Mouse (Mus musculus): Measurements from ENCODE around the gene Csnk1d.
A peak's percentile ranks its signal among the peaks of the same experiment; 100 is the strongest.

Gene Csnk1d

DNA sequence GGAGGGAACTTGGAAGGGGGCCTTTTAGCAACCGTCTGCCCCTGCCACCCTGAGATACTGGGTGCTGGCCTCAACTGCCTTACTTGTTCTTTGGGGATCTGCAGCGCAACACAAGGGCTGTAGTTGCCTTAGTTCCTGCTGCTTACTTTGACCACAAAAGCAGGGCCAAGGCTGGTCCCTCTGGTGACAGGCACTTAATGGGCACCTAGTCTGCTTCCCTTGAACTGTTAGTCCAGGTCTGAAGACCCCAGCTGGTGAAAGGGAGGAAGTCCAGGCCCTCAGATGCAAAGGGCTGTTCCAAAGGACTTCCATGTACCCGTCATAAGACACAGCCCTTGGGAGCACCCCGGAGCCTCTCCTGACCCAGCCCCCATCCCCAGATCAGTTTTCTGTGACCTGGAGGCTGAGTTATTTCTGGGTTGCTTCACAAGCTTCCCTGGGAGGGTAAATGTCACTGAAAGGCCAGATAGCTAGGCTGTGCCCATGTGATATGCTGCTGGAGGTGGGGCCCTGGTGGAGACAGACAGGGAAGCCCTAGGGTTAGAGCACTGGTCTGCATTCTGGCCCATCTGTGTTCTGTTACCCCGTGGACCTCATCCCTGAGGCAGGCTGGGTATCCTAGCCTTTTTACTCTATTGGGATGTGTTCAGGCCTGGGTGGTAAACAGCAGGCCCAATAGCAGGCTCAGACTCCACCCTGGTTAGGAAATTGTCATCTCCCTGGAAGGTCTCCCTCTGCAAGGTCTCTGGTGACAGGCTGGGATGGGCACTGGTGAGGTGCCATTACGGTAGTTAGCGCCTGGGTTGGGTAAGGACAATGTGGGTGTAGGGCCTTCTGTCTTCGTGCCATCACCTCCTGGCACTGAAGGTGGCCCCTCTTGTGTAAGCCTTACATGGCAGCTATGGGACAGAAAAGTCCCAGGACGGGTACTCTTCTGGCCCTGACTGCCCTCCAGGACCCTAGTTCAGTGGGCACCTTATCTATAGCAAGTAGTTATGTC, 39.1 kb downstream of the Csnk1d start:
- DNase-seq (ENCODE audit: low spot score in 2 of 2), result no peak

DNA sequence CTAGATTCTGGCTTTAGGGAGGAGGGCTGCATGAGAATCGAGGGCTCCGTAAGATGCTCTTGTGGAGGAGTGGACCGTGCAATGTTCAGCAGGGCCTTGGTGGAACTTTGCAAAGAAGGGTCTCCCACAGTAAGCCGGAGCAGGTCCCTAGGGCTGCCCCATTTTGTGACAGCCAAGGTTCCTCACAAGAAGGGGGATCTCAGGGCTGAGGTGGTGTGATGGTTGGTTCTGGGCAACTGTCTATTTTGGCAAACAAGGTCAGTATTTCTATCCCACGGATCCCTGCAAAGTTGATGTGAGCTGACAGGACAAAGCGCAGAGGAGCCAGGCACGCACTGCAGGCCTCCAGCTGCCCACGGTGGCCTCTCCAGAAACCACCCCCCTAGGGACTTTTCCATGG, 39.9 kb downstream of the Csnk1d start:
- no peak for DNase-seq (ENCODE audit: low spot score in 2 of 2)

DNA sequence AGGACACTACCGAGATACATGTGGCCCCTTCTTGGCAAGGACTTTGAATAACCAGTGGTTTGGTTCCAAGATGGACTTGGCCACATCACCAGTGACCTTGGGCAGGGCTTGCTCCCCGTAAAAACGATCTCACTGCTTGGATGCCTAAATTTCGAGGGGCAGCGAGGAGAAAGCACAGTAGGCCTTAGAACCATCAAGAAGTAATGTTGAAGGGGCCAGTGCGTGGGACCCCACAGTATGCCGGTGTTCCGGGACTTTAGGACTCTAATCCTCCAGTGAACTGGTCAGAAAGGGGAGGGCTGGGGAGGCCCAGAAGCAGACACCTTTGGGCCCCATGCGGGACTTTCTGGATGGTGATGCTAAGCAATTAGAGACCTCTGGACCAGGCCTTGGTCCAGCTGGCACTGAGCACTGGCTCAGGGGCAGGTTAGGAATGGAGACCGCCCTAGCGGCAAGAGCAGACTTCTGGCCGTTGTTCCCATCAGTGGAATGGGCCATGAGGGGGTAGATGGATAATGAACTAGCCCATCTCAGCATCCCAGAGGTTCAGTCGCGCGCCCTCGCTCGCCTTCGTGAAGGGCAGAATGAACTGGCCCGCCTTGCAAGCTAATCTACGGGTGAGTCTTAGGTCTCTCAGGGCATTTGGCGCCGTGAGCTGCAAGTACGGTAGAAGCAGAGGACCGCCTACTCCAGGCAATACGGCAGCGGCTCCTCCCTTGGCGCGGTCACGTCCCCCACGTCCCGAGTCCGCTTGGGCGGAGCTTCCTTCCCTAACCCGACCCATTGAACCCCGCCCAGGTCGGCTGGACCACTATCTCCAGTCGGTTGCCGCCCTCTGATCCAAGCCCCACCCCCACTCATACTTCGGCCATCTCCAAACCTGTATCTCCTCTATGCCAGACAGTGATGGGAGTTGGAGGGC, 40.6 kb downstream of the Csnk1d start:
- DNase-seq (ENCODE audit: low spot score in 2 of 2), result peak; percentile 91 to 93

DNA sequence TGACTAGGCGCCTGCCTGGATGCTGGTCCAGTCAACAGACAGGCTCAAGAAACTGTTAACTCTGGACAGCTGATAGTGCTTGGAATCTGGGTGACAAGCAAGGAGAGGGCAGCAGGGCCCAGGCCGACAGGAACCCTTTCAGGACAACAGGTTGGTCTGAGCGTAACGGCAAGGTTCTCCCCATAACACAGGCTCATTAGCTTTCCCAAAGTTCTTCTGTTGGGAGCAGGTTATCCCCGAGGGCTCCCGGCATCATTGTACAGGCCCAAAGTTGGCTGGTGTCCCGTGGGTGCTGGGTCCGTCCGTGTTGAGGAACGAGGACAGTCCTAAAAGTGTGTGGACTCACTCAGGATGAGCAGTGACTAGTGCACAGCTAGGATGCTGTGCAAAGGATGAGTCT, 41.3 kb downstream of the Csnk1d start:
- DNase-seq (ENCODE audit: low spot score in 2 of 2), result no peak

DNA sequence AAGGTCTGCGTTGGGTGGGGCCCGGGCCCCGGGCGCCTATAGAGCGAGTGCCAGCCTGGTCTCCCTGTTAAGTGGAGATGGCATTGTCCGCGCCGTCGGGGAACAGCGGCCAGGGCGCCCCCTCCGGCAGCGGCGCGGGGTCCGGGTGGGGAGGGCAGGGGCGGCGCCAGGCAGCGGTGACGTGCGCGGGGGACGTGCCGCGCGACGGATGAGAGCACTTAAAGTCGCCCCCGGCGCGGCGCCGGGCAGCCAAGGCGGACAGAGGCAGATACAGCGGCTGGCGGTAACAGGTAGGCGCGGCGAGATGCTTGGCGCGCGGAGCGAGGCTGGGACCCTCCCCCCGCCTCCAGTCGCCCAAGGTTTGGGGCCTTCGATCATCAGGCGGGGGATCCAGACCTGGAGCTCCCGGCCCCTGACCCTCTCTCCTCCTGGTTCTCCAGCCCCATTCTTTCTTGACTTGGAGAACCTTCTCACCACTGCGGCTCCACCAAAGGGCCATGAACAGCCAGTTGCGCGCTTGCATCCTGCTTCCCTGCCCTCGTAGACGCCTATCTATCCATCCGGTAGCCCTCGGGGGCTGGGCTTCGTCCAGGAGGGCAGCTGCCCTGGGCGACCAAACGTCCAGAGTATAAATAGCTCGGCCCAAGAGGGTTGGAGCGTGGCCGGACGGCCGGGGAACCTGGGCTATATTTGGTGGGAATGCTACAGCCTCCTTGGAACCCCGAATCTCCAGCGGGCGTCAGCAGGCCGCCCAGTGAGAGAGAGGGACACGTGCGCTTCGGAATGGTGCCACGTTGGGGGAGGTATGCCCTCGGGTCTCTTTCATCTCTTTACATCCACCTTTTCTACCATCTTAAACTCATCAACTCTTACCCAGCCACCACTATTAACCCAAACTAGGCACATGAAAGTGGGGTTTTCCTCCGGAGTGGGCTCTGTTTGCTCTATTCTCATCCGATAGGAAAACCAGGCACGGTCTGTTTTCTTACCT, 42.0 kb downstream of the Csnk1d start:
- DNase-seq (ENCODE audit: low spot score in 2 of 2), result no peak

DNA sequence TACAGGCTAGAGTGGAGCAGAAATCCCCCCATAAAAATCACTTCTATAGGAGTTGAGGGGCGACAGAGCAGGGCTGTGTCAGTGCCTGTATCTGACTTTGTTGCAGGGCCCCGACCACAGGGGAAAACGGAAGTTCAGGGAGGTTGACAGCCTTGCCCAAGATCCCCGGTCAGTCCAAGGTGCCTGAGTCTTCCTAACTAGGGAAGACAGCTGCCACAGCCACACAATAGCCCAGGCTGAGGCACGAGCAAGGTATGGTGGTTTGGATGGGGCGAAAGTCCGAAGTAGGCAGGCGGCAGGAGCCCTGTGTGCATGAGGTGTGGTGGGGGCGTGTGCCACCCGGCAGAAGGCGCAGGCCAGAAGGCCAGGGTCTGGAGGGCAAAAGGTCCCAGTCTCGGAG, 42.8 kb downstream of the Csnk1d start, which contains the start of gene Slc16a3:
Gene Slc16a3 (plus strand): TSS at position 153 of the 400 bp plus-strand sequence.
- no peak for DNase-seq (ENCODE audit: low spot score in 2 of 2)

DNA sequence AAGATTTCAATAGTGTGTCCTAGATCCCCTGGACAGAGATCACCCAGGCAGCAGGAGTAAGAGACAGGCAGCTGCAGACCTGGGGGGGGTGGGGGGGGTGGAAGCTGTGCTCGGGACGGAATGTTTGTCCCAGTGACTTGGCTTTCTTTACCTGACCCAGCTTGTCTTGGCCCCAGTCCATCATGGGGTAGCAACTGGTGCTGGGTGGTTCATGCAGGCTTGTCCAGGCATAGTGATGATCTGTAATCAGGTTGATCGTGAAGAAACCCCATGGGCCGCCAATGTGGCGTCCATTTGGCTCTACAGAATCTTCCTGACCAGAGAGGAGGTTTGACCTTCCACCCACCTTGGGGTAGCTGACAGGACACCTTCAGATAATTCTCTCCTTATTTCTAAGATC, 45.2 kb downstream of the Csnk1d start:
- no peak for DNase-seq (ENCODE audit: low spot score in 2 of 2)

DNA sequence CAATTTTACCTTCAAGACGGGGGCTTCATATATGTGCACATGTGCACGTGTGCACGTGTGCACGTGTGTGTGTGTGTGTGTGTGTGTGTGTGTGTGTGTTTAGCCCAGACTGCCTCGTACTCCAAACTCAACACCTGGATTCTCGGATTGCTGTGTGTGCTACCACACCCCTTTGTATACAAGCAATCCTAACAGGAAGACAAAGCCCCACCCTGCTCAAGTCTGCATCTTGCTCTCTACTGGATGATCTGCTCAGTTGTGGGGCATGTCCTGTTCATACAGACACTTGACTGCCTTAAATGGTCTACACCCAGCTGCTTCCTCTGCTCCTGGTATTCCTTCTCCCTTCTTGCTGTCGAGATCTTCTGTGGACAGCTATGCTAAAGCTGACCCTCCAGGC, 45.9 kb downstream of the Csnk1d start:
- no peak for DNase-seq (ENCODE audit: low spot score in 2 of 2)

DNA sequence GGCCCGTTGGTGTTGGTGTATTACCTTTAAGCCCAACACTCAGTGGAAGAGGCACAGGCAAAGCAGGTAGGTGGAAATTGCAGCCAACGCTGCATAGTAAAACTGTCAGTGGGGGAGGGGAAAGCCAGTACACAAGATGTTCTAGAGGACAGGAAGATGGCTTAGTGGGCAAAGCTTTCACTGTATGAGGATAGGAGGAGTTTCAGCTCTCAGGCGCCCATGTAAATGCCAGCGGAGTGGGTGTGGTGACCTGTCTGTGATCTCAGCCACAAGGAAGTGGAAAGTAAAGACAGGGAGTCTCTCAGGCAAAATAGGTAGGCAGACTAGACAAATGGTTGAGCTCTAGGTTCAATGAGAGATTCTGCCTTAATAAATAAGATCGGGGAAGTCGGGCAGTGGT, 50.2 kb downstream of the Csnk1d start:
- no peak for DNase-seq (ENCODE audit: low spot score in 2 of 2)

DNA sequence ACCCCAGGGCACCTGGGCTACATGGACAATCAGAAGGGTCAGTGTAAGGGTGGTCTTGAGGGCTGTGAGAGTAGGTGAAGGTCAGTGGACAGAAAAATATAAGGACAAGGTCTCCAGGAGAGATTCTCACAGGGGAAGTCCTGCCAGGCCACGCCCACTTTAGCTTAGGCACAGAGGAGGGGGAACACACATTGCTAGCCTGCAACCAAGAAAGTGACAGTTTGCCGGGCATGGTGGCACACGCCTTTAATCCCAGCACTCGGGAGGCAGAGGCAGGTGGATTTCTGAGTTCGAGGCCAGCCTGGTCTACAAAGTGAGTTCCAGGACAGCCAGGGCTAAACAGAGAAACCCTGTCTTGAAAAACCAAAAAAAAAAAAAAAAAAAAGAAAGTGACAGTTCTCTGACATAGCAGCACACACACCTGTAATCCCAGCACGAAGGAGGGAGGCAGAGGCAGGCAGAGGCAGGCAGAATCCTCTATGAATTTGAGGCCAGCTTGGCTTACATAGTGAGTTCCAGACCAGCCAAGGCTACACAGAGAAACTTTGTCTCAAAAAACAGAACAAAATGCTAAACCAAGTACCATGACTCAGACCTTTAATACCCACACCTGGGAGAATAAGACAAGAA, 51.3 kb downstream of the Csnk1d start:
- no peak for DNase-seq (ENCODE audit: low spot score in 2 of 2)

DNA sequence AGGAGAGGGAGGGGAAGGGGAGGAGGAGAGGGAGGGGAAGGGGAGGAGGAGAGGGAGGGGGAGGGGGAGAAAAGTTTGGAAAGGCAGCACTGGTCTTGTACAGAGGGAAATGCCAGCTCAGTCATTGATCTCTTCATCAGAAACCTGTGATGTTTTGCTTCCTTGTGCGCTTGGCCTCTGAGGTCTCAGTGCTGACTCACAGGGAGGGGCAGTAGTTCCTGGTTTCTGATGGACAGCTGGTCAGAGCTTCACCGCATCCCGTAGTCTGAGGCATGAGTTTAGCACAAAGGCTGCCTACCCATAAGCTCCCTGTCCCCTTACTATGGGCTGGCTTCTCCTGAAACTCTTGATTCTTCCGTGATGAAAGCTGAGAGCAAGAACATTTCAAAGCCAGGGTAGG, 52.3 kb downstream of the Csnk1d start:
- DNase-seq (ENCODE audit: low spot score in 2 of 2), result no peak

DNA sequence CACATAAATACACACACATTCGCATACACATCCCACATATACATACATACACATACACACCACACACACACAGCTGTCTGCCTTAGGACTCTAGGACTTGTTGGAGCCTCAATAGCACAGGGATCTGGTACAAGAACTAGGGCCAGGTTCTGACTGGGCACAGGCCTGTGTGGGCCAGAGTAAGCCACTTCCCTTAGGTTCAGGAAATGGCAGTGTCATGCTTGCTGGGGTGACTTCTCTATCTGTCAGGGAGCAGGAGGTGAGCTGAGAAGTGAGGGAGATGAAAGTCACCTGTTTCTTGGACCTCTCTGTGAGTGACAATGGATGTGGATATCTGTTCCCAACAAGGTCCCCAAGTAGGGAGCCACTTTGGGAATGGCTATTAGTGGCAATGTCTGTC, 53.2 kb downstream of the Csnk1d start:
- no peak for DNase-seq (ENCODE audit: low spot score in 2 of 2)

DNA sequence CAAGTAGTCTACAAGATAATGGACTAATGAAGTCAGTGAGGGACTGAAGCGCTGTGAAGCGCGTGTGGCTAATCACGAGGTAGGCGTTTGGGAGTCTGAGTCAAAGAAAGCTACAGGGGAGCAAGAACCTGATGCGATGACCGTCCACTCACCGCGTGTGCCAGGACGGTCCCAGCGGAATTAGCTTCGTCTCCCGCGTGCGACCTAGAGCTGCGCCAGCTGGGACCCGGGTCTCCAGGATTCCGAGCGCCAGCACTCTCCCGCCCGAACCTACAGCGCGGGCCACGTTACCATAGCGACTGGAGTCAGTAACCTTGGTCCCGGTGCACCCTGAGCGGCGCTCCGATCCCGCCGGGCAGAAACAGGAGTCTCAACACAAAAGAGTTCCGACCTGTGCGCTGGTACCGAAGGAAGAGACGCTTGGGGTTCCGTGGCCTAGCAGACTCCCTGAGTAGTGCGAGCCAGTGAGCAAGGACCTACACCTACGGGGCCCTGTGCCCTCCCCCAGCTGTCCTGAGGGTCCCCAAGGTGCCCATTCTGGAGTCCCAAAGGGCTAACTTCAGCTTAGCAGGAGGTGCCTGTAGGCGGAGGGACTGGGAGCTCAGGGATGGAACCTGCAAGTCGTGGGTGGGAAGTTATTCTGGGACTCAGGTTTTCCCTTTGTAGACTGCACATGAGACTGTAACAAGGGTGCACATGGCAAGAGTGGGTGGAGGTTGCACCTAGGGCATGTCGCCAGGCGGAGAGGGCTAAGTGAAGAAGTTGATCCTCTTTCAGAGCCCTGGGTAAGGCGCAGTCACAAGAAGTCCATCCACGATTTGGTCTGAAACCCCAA, 58.3 kb downstream of the Csnk1d start, which contains the start of gene Ccdc57:
Gene Ccdc57 (minus strand): TSS at position 309 of the 835 bp plus-strand sequence.
- DNase-seq (ENCODE audit: low spot score in 2 of 2), result peak; percentile 78 to 88

DNA sequence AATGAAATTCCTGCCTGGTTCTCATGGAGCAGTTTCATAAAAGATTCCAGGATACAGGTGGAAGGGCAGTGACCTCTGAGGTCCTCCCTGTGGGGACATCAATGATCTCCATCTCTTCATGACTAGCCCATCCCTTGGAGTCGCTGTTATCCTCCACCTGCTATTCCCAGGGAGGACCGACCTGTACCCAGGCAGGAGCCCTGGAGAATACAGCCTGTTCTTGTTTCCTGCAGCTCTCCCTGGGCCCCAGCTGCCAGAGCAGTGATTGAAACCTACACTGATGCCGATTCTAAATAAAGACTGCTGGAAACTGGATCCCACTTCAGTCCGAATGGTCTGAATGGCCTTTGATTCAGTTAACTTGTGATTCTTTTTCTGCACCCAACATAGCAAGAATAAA, 59.7 kb downstream of the Csnk1d start:
- DNase-seq (ENCODE audit: low spot score in 2 of 2), result no peak

DNA sequence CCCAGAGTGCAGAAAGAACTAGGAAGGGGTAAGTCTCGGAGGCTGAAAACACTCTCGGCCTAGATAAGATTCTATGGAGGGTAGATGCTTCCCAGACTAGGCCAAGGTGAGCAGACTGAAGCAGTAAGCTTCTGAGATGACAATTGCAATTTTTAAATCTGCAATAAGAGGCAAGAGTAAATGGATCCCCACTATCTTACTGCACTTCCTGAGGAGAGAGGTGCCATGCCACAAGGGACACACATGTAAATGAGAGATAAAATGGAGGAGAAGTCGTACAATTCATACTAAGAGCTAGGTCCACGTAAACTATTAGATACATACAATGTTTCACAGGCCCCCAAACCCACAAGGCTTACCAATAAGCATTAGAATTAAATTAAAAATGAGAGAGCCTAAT, 62.7 kb downstream of the Csnk1d start:
- no peak for DNase-seq (ENCODE audit: low spot score in 2 of 2)

DNA sequence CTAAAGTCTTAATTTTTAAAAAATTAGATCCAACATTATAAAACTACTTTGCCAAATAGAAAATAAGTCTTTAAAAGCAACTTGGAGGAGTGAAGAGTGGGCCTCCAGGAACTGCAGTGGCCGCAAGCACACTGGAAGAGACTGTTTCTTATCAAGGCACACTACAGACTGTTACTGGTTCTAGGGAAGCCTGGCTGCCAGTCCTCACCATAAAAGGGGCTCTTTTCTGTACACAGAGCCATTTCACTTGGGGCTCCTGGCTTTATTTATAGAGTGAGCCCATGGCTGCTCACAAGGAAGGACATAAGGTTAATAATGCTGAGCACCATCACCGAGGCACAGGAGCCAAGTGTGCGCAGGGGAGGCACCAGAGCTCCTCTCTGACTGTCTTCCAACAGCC, 68.6 kb downstream of the Csnk1d start:
- no peak for DNase-seq (ENCODE audit: low spot score in 2 of 2)

DNA sequence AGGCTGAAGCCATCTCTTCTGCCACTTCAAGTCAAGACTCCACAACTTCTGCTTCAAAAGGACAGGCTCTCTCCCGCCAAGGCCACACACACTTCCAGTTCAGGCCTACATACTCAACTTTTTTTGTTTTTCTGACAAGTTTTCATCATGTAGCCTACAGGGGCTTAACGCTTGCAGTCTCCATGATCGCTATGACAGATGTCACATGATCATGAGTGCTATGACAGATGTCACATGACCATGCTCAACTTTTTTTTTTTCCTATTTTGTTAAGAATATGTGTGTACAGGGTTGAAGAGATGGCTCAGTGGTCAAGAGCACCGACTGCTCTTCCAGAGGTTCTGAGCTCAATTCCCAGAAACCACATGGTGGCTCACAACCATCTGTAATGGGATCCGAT, 73.4 kb downstream of the Csnk1d start:
- no peak for DNase-seq (ENCODE audit: low spot score in 2 of 2)

DNA sequence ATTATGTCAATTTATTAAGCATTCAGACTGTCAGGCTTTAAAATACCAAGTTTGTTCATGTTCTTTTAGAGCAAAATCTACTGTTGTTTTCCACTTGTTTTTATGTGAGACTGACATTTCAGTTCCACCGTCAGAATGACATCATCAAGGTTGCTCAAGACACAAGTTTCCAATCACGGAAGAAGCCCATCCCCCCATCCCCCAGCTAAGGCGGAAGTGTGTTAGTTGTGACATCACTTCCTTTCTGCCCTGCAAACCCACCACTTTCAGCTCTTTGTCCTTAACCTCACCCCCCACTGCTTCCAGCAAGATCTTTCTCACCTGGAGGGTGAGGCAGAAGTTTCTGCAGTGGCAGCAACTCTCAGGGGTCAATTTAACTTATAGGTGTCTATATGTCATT, 74.7 kb downstream of the Csnk1d start:
- DNase-seq (ENCODE audit: low spot score in 2 of 2), result no peak

DNA sequence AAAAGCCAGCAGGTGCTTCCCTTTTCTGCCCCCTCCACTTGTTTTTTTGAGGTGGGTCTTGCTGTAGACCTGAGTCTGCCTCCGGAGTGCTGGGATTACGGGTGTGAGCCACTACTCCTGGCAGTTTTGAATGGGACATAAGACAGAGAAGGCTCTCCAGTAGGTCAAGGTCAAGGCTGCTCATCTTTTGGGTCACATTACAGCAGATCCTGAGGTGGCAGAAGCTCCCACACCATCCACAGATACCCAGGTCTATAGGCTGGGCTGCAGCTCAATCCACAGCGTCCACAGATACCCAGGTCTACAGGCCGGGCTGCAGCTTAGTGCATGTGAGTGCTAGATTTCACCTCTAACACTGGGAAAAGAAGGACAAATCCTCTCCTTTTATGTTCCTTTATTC, 77.3 kb downstream of the Csnk1d start:
- no peak for DNase-seq (ENCODE audit: low spot score in 2 of 2)
